Mouse (Mus musculus) cortical plate, adult 2 months (tissue): ENCODE data around the gene Sspo. TPM values are rescaled to one million over a fixed set of nuclear protein-coding genes. Genes with fewer than 3 reads are reported as not detected.

Source experiments
- H3K27ac ChIP-seq: fragments of 200-500 bp; 2 replicates; pipeline ENCODE4 v1.5.1; 2012; ENCODE audit warnings: low read length, control low read depth, inconsistent platforms; ENCODE audit not compliant: insufficient read depth
- H3K4me1 ChIP-seq: fragments of 200-500 bp; 2 replicates; pipeline ENCODE4 v1.6.1; 2011; ENCODE audit warnings: low read length; ENCODE audit not compliant: control insufficient read depth, insufficient read depth
- H3K4me3 ChIP-seq: fragments of 200-500 bp; 2 replicates; pipeline ENCODE4 v1.5.1; 2011; ENCODE audit warnings: mild to moderate bottlenecking, low read length, control low read depth; ENCODE audit not compliant: insufficient read depth
- CTCF ChIP-seq: fragments of 200-500 bp; IDR thresholded peaks from 2 replicates; pipeline ENCODE4 v1.5.1; 2011; ENCODE audit warnings: mild to moderate bottlenecking, control low read depth, low read length; ENCODE audit not compliant: insufficient read depth; ENCODE audit errors: extremely low read depth
- POLR2A ChIP-seq: fragments of 200-500 bp; IDR thresholded peaks from 2 replicates; pipeline ENCODE4 v1.6.1; 2011; ENCODE audit warnings: mild to moderate bottlenecking, low read length, control low read depth; ENCODE audit not compliant: insufficient read depth; ENCODE audit errors: extremely low read depth
- polyA plus RNA-seq: library from polyadenylated mRNA; depleted of rRNA; stranded (reverse); fragments of >200 nt; gene quantifications from 2 replicates; pipeline ENCODE4 v1.2.3, GENCODE M21; 2012; rRNA removed

Gene Sspo
- 3.2 and 4.1 TPM in 2 replicates for polyA plus RNA-seq

DNA sequence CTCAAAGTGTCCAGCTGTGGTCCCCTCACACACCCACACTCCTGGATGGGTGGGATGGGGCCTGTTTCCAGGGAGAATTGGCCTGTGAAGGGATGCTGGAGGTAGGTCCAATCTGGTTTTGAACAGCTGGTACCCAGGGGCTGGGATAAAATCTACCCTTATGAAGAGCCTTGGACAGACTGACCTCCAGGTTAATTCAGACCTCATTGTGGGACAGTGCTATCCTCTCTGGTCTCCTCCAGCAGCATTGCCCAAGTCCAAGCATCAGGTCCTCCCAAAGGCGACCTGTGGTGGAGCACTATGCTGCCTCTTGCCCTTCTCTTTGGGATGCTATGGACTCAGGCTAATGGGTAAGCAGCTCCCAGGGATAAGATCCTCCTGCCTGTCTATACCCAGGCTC is at the start of gene Sspo:
Gene Sspo (plus strand): TSS at position 301 of the 400 bp plus-strand sequence.
- H3K27ac ChIP-seq, result no peak within 1 kb of the TSS
- no peak for TF ChIP-seq POLR2A
- TF ChIP-seq CTCF, result no peak
- H3K4me1 ChIP-seq, result no peaks in the 10 kb centered on the region
- no peak within 1 kb of the TSS for H3K4me3 ChIP-seq

DNA sequence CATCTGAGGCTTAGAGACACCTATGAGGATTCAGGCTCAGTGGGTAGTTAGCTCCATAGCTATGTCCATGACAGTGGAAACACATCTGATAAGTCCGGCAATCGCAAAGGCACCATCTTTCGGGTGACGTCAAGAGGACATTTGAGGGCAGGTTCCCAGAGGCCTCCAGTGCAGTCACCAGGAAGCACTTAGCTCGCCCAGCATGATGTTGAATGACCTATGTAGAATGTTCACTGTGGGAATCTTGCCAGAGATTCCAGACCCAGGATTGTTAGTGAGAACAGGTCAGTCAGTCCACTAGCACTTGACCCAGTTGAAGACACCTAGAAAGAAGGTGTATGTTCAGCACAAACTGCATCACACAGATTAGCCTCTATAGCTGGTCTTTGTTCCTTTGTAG is 48.1 kb upstream of the Sspo start:
- no peak overlapping the region for H3K4me3 ChIP-seq
- TF ChIP-seq CTCF, result no peak
- peaks cover 7% of the 10 kb centered on the region for H3K4me1 ChIP-seq
- no peak overlapping the region for H3K27ac ChIP-seq

DNA sequence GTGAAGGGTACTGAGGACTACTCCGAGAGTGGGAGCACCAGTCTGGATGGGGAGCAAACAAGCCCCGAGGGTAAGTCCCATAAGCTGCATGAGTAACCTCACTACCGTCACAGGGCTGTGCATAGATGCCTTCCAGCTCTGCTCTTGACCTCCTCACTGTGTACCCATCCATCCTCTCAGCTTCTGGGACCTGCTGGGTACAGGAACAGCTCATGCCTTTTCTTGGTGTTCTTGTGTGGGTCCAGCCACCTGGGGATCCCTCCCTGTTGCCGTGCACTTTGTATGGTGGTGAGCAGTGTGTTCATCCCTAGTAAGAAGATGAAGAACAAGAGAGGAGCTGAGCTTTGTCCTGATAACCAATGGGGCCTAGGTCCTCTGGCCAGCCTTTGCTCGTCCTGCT is 44.0 kb upstream of the Sspo start:
- H3K4me1 ChIP-seq, result peaks cover 3% of the 10 kb centered on the region
- no peak for TF ChIP-seq POLR2A
- no peak for TF ChIP-seq CTCF
- H3K27ac ChIP-seq, result no peak overlapping the region
- H3K4me3 ChIP-seq, result no peak overlapping the region

DNA sequence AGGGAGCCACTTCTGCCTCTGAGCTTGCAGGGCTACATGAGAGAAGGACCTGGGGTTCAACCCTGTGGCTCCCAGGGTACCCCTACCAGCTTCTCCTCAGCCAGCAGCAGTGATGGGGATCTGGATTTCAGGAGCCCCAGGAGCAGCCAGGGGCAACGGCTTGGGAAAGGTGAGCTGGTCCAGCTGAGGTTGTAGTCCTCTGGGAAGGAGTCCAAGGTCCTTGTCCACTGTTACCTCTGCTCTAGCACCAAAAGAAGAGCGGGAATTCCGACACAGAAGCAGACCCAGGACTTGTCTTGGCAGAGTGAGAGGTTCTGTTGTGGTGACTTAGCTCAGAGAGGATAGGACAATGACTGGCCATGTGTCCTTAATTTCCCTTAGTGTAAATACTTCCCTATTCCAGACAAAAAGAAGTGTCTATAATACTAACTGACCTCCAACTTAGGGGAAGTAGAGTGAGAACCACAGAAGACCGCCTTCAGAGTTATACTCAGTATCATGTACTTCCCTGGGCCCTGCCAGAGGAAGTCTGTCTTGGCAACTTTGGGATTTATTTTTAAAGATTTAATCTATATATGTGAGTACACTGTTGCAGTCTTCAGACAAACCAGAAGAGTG is 38.2 kb upstream of the Sspo start:
- Histone ChIP-seq H3K27ac (no peak overlapping the region), H3K4me3 (no peak overlapping the region), H3K4me1 (peaks cover 5% of the 10 kb centered on the region; the same call in 1 of the 2 replicates)
- TF ChIP-seq CTCF (no peak), POLR2A (no peak)

DNA sequence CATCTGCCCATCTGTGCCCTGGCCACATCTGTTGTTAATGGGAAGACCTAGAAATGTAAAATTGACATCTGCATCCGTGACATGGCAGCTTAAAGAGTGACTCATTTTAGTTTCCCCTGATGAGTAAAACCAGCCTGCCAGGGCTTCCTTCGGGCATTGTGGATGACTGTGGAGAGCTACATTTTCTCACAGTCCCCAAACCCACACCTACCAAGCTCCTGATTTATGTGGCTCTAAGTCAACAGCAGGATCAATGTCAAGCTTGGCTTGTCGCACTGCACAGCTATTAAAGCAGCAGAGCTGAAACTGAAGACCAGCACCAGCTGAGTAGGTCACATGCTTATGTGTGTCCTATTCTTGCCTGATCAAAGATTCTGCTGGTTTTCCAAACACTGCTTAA is 37.5 kb upstream of the Sspo start:
- Histone ChIP-seq H3K27ac (no peak overlapping the region), H3K4me1 (peaks cover 2% of the 10 kb centered on the region; the same call in 1 of the 2 replicates), H3K4me3 (no peak overlapping the region)
- TF ChIP-seq CTCF, result no peak
- TF ChIP-seq POLR2A, result no peak

DNA sequence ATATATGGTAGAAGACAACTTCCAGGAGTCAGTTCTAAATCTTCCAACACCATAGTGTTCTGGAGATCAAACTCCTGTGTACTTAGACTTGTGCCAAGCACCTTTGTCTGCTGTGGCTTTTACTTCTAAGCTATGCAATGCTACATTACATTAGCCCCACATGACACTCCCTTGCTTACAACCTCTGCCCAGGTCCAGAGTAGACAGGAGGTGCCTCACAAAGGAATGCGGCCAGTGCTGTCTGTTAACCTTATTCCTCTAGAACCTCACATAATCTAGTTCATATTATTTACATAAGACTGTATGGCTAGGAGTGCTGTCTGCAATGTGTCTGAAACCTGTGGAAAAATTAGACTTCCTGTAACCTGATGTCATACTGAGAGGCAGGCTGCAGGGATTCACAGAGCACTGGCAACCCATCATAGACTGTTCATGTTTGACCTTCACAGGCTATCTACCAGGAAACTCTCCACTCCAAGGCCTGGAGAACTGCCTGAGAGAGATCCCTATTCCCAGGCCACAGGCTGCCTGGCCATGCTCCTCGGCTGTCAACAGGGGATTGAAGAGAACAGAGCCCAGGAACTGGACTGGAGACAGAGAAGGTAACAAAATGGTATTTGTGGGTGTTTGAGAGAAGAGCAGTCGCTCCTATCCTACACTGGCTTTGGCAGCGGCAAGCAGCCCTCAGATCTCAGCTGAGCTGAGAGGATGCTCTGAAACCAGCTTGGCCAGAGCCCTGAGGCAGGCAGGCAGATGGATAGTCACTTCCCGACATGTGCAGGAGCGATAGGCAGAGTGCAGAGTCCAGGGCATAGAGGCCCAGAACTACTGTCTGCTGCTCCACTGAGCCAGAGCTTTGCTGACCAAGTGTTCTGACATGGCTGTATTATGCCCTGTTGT is 36.6 kb upstream of the Sspo start:
- Histone ChIP-seq H3K4me3 (no peak overlapping the region), H3K4me1 (0 out of 2 replicates have a peak, but pooled peaks cover 2% of the 10 kb centered on the region), H3K27ac (no peak overlapping the region)
- TF ChIP-seq POLR2A (no peak), CTCF (no peak)

DNA sequence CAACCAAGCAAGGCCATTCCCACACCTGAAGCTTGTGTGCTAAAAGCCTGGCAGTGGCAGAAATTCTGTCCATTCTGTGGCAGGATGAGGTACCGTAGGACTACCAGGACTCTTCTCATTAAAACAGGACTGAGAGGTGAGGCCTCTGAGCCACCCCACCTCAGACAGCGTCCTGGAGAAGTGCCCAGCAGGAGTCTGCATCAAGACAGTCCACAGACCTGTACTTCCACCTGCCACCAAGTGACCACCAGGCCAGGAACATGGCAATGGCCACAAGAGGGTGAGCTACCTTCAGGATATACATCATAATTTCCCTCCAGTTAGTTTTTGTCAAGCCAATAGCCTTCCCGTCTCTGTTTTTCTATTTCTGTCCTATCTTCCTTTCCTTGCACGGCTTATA is 35.9 kb upstream of the Sspo start:
- no peak overlapping the region for H3K4me3 ChIP-seq
- TF ChIP-seq CTCF (no peak), POLR2A (no peak)
- no peak overlapping the region for H3K27ac ChIP-seq
- H3K4me1 ChIP-seq, result 0 out of 2 replicates have a peak, but pooled peaks cover 2% of the 10 kb centered on the region

DNA sequence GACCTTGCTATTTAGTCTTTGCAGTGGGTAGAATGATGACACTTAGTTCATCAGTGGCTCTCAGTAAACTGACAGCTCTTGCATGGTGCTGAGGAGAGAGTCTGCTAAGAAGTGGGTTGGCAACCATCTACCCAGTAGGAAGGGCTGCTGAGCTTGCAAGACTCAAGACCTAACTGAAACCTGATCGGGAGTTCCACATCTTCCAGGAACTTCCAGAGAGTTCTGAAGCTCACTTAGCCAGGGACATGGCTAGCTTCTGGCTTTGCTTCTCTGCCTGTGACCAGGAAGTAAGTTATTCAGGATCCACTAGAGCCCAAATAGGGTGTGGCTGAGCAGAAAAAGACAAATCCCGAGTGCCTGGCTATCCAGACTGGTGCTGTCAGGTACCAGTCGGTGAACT is 35.4 kb upstream of the Sspo start:
- TF ChIP-seq POLR2A, result no peak
- TF ChIP-seq CTCF, result no peak
- Histone ChIP-seq H3K4me1 (0 out of 2 replicates have a peak, but pooled peaks cover 2% of the 10 kb centered on the region), H3K27ac (no peak overlapping the region), H3K4me3 (no peak overlapping the region)

DNA sequence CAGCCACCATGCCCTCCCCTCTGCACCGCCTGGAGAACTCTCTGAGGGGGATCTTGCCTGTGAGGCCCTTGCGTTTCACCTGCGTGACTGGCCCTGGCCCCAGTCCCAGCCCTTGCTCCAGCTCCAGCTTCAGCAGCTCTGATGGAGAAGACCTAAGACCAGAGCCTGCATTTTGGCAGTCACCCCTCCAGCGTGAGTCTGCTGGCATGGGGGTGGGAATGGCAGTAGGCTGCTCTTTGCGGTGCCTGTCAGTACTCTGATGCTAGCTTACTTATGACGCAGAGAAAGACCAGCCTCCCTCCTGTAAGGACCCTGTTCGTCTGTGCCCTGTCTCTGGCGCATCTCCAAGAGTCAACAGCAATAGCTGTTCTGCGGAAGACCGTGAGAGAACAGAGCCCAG is 34.9 kb upstream of the Sspo start:
- Histone ChIP-seq H3K27ac (no peak overlapping the region), H3K4me3 (no peak overlapping the region), H3K4me1 (0 out of 2 replicates have a peak, but pooled peaks cover 2% of the 10 kb centered on the region)
- TF ChIP-seq CTCF (no peak), POLR2A (no peak)

DNA sequence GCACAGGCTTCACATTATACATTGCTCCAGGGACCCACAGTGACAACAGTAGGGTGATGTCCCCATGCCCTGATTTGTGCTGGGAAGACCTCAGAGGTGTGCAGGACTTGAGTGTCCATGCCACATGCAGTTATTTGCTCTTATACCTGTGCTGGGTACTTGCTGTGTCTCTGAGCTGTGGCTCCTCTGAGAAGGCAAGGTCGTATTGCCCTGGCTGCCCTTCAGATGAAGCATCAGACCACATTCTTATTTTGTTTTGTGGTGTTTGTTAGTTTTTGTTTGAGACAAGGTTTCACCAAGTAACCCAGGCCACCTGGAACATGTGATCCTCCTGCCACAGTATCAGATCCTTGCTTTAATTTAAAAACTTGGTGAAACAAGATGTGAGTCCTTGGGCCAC is 33.1 kb upstream of the Sspo start:
- no peak overlapping the region for H3K27ac ChIP-seq
- 0 out of 2 replicates have a peak, but pooled peaks cover 2% of the 10 kb centered on the region for H3K4me1 ChIP-seq
- H3K4me3 ChIP-seq, result no peak overlapping the region
- no peak for TF ChIP-seq CTCF
- TF ChIP-seq POLR2A, result no peak
